Mouse (Mus musculus): ENCODE measurements around the gene Cask.

The Cask gene

DNA sequence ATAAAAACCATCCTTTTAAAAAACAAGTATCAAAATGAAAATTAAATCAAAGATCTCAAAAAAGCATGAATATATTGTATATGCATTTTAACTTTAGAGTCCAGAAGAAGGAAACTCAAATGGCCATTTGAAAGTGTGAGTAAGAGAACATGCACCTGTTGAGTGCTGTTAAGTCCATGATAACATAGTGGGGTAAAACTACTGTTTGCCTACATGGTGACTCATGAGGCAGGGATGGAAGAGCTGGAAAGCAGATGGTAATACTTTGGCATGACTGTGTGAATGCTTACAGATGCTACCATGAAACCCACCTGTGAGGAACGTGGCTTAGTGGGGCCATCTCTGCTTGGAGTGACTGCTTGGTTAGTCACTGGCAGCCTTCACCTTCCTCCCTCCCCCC is 132.9 kb downstream of the Cask start:
- no peak for DNase-seq

DNA sequence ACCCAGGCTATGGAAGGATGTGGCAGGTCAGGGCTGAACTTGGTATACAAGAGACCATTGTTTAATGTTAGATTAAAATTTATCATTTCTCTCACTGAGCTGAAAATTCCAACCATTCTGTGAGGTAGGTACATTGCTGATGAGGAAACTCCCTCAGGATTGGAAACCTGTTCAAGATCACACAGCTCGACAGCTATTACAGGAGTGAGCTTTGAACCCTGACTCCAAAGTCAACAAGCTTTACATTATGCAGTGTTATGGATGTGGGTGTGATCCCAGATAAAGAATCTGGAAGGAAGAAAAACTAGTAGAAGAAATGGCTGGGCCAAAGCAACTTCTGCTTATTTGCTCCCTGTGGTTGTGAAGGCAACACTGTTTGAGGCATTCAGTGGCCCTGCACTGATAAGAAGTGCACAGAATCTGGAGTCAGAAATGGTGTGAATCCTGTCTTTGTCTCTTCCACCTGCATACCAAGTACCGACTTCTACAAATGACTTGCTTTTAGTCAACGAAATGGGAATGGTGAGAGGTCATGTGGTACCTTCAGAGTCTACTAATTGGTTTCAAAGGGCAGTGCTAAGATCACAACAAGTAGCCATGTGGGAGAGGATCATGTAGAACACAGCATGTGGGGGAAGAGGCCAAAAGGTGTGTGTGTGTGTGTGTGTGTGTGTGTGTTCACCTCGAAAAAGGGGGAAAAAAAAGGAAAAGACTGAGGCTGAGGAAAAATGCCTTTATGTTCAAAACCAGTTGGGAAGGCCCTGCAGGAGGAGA is 134.2 kb downstream of the Cask start:
- DNase-seq, result no peak

DNA sequence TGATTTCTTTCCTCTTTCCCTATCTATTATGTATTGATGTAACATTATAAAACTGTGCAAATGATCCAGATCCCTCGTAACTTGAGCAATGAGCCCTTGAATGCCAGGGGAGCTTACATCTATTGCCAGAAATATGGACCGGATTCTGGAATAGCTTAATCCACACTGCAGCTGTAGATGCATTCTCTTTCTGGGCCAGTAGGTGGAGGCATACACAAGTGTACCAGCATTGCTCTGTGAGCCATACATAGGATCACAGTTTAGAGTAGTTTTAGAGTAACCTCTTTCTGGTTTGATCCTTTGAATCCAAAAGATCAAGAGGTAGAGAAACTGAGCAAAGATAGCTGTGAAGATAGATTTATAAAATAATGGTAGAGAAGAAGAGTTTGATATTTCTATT is 141.0 kb downstream of the Cask start:
- DNase-seq, result peak; percentile 72

DNA sequence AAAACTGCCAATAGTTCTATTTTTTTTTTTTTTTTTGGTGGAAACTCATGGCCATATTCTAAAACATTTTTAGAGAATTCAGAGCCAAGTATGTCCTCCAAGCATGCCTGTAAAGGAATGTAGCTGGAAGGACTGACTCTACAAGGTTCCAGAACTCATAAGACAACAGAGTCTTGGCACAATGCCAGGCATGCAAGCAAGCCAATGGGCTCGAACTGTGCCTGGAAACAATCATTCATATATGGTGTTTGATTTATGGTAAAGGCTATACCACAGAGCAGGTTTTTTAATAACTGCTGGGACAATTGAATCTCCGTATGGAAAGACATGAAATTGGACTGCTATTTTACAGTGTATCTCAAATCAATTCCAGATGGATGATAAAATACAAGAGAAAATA is 146.1 kb downstream of the Cask start:
- peak; percentile 24 for DNase-seq

DNA sequence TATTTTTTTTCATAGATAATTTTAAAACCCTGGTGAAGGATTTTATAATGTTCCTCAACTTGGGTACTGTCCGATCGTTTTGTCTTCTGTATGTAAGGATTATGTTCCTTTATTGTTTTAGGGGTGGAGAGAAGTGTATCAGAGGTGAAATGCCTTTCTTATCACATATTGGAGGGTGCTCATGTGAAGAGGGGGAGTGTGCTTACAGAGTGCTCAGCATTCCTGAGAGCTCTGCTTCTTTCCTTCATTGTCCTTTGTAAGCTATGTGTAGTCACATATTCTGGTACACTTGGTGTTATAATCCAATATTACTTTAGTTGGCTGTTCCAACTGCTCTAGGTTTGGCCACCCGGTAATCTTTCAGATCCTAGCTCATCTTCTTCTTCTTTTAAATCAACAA is 150.5 kb downstream of the Cask start:
- no peak for DNase-seq

DNA sequence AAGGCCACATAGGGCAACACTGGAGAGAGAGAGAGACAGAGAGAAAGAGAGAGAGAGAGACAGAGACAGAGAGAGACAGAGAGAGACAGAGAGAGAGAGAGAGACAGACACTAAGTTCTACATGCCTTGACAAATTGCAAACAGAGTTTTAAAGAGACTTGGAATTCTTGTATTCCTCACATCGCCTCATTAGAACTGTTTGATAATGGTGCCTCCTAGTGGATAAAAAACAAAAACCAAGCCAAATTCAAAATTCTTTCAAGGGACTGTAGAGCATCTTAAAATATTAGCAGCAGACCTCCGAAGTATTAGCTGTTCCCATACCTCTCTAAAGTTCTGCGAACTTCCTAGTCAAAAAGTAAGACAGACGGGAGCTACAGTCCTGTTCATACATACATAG is 159.3 kb downstream of the Cask start:
- no peak for DNase-seq

DNA sequence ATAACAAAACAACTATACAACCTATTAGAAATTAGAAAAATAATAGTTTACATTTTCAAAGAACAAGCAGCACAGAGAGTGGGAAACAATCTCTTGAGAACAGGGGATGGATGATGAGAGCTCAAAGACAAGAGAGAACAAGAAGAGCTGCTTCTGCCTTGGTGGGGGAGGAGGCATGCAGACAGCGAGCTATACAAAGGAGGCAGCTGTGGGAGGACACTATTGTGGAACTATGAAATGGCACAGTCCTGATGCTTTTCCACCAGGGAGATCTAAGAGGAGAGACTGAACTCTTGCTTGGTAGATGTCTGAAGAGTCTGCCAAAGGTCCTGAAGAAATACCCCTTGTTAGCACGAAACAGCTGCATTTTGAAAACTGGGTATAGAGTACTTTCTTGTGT is 162.8 kb downstream of the Cask start:
- no peak for DNase-seq

DNA sequence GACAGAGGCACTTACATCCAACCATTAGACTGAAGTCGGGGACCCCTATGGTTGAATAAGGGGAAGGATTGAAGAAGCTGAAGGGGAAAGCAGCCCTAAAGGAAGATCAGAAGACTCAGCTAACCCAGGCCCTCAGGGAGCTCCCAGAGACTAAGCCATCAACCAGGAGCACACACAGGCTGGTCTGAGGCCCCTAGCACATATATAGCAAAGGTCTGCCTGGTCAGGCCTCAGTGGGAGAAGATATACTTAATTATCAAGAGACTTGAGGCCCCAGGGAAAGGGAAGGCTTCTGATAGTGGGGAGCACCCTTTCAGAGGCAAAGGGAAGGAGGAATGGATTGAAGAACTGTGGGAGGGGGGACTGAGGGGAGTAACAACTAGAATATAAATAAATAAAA is 164.6 kb downstream of the Cask start:
- DNase-seq, result no peak

DNA sequence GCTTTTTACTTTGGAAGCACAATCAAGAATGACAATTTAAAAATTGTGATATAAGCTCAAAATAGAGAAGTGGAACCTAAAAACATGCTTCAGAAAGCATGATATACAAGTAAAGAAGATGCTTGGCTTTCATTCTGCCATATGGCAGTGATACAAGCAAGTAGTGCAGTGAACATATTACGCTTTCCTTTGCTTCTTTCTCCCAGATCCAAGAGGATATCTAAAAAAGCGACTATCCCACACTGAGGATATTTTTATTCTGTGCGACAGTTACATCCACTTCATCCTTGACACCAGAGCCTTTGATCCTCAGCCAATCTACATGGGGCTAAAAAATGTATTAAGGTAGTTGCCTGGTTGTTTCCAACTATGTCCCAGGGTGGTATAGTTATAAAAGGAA is 169.4 kb downstream of the Cask start:
- no peak for DNase-seq

DNA sequence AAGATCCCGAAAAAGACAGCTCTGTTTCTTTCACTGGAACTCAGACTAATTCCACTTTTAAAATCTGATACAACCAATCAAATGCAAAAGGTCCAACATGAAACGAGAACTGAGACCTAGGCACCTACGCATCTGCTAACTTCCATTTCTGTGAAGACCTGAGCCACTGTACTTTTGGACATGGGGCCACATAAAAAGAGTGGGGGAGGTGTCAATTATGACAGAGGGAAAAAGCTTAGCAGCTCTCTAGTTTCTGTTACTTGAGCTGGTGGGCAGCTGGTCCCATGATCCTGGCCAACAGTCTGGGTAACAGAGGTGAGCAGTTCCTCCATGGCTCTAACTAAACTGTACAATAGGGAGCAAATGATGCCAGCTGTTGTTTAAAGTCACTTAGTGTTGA is 178.2 kb downstream of the Cask start:
- DNase-seq, result no peak

DNA sequence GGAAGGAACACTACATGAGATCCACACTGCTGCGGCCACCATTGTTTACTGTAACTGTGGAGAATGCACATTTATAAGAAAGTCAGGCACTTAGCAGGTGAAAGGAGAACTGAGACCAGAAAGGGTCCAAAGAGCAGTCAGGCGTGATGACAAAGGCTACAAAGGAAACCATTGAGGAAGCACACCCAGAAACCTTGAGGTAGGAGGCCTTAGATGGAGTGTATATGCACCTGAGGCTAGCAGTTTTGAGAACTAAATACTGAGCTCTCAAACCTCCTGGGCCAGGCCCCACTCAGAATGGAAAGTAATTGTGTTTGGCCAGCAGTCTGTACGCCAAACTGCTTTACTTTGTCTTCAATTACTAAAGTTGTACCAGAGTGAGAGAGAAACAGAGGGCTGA is 180.8 kb downstream of the Cask start:
- DNase-seq, result no peak

DNA sequence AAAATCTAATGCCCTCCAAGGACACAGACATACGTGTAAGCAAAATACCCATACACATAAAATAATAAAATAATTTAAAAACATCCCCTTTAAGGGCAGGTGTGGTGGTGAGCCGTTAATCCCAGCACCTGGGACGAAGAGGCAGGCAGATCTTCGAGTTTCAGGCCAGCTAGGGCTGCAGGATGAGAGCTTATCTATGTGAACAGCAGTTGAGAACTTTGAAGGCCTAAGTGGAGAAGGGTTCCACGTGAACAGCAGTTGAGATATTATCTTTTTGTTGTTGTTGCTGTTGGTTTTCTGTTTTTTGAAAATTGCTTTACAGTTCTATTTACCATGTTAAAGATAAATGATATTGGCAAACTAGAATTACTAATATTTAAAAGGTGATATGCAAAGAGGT is 182.3 kb downstream of the Cask start:
- no peak for DNase-seq

DNA sequence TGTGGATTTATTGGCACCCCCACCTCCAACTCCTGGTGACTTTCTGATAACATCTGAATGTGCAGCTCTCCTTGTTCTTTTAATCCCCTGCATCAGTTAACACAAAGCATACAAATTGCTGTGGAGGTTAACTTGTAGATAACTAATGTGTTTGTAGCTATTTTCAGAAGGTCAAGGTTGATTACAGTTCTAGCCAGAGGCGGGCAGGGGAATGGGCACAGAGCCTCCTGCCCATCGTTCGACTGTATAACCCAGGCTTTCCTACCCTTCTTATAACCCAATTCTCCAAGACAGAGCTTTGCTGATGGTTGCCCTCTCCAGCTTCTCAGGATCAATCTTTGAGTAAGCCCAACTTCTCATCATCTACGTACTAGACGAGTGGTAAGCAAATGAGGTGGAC is 190.1 kb downstream of the Cask start, which contains the start of gene Gpr82:
Gpr82 (plus strand) TSS at position 301 of the 400 bp plus-strand sequence.
- no peak for DNase-seq

DNA sequence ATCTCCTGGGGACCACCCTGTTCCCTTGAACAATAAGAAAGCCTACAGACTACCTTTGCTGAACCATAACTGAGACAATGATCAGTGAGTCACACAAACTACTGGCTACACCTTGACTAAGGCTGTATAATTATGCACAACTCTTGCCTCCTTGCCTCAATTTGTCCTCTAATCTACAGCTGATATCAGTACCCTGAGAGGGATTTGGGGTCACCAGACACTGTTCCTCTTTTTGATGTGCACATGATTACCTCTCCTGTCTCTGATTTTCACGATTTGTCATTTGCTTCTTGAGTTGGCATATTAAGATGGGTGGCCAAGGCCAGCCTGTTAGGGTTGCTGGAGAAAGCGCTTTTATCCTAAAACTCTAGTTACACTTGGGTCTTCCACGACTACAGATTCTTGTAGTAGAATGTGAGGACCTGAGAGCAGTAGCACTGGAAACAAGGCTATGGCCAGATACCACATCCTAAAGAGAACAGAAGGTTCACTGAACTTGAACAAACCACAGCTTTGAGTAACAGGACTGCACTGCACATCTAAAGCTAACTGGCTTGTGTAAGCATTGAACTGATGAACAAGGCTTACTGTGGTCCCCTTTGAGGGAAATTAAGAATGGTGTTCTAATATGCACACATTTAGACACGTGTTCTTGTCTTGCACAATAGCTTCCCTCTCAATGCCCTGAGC is 191.8 kb downstream of the Cask start:
- DNase-seq, result no peak

DNA sequence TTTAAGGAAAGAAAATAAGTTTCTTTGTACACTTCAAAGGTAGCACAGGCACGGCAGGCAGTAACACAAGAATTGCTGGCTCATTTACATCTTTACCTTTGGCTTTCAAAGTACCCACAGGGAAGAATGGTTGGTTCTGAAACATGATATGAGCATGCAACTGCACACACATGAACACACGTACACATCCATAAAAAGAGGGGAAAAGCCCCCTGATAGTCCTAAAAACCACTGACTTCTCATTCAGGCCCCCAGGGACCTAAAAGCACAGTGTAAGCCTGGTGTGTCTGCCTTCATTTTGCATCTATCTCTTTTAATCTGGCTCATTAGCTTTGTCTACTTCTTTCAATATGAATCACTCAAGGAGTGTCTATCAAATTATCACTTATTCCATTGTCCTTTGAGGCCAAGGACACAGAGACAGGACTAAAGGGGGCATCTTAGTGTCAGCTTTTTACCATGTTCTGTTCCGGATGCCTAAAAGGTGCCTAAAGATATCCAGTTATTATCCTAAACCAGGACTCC is 192.5 kb downstream of the Cask start:
- no peak for DNase-seq

DNA sequence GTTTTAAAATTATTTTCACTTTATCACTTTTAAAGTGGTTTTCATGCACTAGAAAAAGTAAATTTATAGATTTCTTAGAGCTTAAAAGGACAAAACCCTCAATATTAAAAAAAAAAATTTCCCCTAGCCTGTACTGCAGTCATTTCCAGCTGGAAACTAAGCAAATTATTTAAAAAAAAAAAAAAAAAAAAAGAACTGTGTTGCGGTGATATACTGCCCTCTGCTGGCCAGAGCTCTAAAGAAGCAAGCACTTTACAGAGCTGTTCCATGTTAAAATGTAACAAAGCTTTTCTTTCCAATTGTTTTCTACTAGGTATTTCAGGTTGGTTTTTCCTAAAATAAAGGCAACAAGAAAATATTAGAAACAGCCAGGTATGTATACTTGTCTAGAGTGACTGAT is 194.4 kb downstream of the Cask start:
- peak; percentile 62 for DNase-seq

DNA sequence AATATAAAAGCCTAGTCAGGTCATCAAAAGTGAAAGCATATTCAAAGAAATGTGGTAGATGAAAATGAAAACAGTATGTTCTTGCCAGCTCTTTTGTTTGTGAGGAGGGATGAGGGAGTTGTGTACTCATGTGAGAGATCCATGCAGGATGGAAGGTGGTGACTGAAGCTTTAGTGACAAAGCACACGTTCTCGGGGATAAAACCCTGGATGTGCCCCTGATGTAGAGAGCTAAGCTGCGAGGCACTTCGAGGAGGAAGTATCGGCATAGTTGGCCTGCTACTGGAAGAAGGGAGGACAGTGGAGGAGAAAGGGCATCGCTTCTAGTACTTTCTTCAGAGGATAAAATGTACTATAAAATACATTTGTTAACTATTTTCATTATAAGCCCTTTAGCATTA is 195.3 kb downstream of the Cask start:
- DNase-seq, result no peak

DNA sequence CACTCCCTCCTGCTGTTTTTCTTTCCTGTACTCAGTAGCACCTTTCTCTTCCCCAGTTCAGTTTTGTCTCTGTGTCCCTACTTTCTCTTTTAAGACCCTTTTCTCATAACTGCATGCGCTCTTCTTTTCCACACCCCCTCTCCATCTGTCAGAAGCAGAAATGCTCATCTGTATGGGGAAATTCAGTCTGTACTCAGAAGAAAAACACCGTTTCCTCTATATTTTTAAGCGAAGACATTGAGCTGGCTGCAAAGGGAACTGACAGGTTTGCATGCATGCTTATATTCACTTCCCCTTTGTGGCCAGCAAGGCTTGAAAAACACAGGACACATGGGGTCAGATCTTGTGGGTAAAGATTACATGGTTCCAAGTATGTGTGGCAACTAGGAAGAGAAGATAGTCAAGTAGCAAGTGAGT is 196.2 kb downstream of the Cask start:
- DNase-seq, result no peak

DNA sequence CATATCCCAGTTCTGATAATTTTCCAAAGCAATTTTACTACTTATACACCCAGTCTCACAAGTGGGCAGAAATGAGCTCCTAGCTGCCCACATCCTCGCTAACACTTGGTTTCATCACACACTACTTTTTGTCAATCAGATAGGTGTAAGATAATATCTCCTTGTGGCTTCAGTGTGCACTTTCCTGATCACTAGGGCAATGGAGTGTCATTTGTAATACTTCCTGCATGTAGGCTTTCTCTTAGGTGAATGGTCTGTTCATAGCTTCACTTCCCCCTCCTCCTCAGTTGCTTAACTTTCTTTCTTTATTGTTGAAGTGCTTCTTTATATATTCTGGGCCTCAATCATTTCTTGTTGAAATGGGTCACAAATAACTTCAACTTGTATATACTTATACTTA is 198.9 kb downstream of the Cask start:
- DNase-seq, result no peak

DNA sequence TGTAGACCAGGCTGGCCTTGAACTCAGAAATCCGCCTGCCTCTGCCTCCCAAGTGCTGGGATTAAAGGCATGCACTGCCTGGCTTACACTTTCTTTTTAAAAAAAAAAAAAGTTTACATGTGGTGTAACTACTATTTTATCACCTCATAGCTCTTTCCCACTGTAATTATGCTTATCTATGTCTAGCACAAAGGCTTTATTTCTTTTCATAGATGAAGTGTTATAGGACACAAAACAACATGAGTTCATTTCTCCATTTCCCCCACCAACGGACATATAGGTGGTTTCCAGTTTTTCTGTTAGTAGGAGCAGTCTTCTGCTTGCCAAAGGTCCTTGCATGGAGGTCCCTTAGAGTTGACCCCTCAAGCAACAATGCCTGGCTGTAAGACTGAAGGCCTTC is 199.3 kb downstream of the Cask start:
- no peak for DNase-seq

DNA sequence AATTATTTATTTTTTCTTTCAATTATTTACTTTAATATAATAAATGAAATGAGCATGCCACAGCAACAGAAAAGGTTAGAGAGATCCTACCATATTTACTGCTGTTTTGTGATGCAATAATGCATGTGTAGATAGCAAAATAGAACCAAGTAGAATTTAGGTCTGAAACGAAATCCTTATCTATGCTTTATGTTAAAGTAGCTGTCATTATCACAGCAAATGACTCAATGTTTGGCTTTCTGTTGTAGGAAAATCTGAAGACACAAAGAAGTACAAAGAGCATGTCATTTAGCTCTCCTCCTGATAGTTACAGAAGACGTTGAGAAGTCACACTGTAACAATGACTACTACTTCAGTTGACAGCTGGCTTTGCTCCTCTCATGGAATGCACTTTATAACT is 212.3 kb downstream of the Cask start:
- DNase-seq, result no peak

DNA sequence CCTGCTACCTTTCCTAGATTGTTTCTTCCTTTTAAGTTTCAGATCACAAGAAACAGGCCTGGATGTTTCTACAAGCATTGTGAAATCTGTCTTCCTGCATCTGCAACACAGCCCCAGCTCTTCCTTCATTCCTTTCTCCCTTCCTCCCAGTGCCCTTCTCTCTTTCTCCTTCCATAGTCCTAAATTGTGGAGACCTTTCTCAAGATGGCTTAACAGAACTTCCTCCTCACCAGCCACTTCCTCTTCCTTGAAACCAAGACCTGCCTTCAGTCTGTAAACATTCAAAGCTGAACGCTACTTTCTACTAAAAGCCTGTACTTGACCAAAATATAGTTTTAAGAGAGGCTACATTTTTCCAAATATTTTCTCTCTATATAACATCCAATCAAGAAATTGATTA is 214.8 kb downstream of the Cask start:
- no peak for DNase-seq

DNA sequence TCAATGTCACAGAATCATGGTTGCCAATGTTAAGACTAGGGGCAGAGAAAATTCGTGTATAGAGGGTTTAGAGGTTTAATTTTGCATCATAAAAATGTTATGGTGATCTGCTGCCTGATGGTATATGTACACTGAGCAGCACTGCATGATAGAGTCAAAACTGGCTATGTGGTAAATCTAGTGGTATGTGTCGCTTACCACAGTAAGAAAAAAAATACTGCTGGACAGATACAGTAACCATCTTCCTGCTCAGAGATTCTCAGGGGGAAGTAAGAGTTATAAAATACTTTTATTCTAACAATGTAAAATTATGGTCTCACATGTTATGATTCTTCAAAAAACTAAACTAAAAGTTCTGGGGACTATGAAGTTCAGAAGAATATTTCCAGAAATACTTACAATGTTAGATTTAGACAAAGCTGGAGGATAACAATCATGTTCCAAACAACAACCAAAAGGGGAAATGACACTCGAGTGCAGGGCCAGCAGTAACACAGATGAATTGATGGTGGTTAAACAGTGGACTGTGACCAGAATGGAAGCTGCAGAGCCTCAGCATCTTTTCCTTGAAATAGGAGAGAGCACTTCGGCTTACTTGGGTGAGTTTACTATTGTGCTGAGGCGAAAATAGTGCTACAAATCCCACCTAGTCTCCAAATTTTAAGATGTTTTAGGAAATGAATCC is 219.4 kb downstream of the Cask start, which contains the start of gene Gpr34:
Gpr34 (plus strand) TSS at position 491 of the 685 bp plus-strand sequence.
- DNase-seq, result no peak

DNA sequence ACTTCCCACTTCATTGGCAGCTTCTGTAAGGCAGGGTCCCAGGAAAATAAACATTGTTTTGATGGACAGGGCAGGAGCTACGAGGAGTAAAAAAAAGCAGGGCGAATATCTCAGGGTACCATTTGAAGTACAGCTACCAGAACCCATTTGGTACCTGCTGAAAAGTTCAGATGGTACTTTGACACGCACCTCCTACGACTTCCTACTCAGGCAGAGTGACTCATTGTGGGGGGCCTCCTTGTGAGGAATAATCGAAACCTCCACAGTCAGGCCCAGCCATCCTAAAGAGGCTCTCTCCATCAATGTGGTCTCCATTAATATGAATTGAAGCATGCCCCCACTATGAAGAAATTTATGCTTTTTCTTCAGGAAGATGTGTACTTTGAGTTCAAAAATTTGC is 228.5 kb downstream of the Cask start:
- DNase-seq, result no peak

Data from cerebellum, adult 9-10 months (tissue).